Mouse (Mus musculus) intestine, embryonic 14.5 days (tissue): ENCODE results near the gene Pak1. TPM values are rescaled to one million over a fixed set of nuclear protein-coding genes. Genes with fewer than 3 reads are reported as not detected.
"Not testable (repeated sequence)": the region's sequence is repeated elsewhere in the genome, so short reads cannot be mapped to it uniquely, and the experiment has no call there.

Source experiments
- ATAC-seq: fragments of 200-750 bp; cut with Nextera tagmentation; replicated peaks from 2 replicates; pipeline ENCODE4 v1.8.0; 2017; ENCODE audit warnings: low read depth, moderate number of reproducible peaks, moderate TSS enrichment, moderate library complexity; ENCODE audit not compliant: low FRiP score, low TSS enrichment
- DNase-seq: peaks from one replicate; pipeline ENCODE4 v3.0.0-alpha.2; 2018; ENCODE audit warnings: low spot score
- H3K27ac ChIP-seq: fragments of 300-500 bp; sonication (generic); 2 replicates; pipeline ENCODE4 v1.5.1; 2014; ENCODE audit warnings: low read depth, mild to moderate bottlenecking, control low read depth
- H3K27me3 ChIP-seq: fragments of 300-500 bp; sonication (generic); replicated peaks from 2 replicates; pipeline ENCODE4 v1.6.1; 2014; ENCODE audit warnings: low read length, control low read depth; ENCODE audit not compliant: control insufficient read depth, insufficient read depth
- H3K36me3 ChIP-seq: fragments of 300-500 bp; sonication (generic); 2 replicates; pipeline ENCODE4 v1.6.1; 2014; ENCODE audit warnings: low read length, control low read depth; ENCODE audit not compliant: control insufficient read depth, insufficient read depth
- H3K4me1 ChIP-seq: fragments of 300-500 bp; sonication (generic); replicated peaks from 2 replicates; pipeline ENCODE4 v1.6.1; 2014; ENCODE audit warnings: low read length, control low read depth, mixed read lengths; ENCODE audit not compliant: control insufficient read depth, insufficient read depth
- H3K4me2 ChIP-seq: fragments of 300-500 bp; sonication (generic); 2 replicates; pipeline ENCODE4 v1.6.1; 2014; ENCODE audit warnings: low read length
- H3K4me3 ChIP-seq: fragments of 300-500 bp; sonication (generic); 2 replicates; pipeline ENCODE4 v1.5.1; 2014; ENCODE audit warnings: low read depth, low read length, control low read depth, mixed read lengths
- H3K9ac ChIP-seq: fragments of 300-500 bp; sonication (generic); 2 replicates; pipeline ENCODE4 v1.6.1; 2014; ENCODE audit warnings: mild to moderate bottlenecking, low read length
- H3K9me3 ChIP-seq: fragments of 300-500 bp; sonication (generic); 2 replicates; pipeline ENCODE4 v1.6.1; 2016; ENCODE audit warnings: low read length, control low read depth; ENCODE audit not compliant: control insufficient read depth
- WGBS: fragments of 180-500 bp; shearing (Covaris S2); extraction: QIAGEN DNeasy Blood & Tissue Kit; methylation state at CpG from one replicate; pipeline ENCODE4 v1.1.7; 2014; 5-methylcytosine and 5-hydroxymethylcytosine counted together
- polyA plus RNA-seq: library from polyadenylated mRNA; unstranded; fragments of >200 nt; fragmentation: Nextera tagmentation; extraction: Ambion mirVana; gene quantifications from 2 replicates; pipeline ENCODE4 v1.2.1, GENCODE M21; 2014

Pak1 gene
- polyA plus RNA-seq, 1 experiment from 2014 or later, result 39.3 TPM

GRCm38 (mm10) chr7:97846539-97846938 lies 58.2 kb downstream of the Pak1 start:
- H3K36me3 ChIP-seq, result no peaks in the 10 kb centered on the region
- H3K9ac ChIP-seq, result no peak overlapping the region
- H3K27me3 ChIP-seq, result no peaks in the 10 kb centered on the region
- ATAC-seq, result no peak
- DNase-seq, result no peak
- no peaks in the 10 kb centered on the region for H3K9me3 ChIP-seq
- peaks cover 6% of the 10 kb centered on the region; the same call in 1 of the 2 replicates for H3K4me1 ChIP-seq
- H3K27ac ChIP-seq, result no peak overlapping the region
- H3K4me3 ChIP-seq, result no peak overlapping the region
- no peak overlapping the region for H3K4me2 ChIP-seq

DNA sequence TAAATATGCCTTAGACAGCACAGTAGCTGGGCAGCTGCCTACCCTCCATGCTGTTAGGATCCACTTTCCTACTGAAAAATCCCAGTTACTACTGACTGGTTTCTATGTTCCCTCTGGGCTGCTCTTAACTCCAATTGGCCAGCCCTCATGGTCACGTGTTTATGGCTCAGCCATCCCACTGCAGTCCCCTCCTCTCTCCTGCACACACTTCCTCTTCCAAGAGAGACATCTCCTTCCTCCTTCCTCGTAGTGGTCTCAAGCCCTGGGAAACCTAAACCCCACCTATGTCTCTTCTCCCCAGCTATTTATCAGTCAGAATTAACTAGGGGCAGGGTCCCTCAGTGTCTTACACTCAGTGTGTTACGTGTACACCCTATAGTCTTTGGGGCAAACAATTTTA lies 61.2 kb downstream of the Pak1 start:
- H3K4me3 ChIP-seq, H3K27ac ChIP-seq, H3K36me3 ChIP-seq, H3K4me1 ChIP-seq, ATAC-seq, H3K9ac ChIP-seq, H3K9me3 ChIP-seq, DNase-seq, H3K4me2 ChIP-seq, H3K27me3 ChIP-seq: not testable (repeated sequence)
- WGBS, result 78% methylated on average over 3 of the region's 3 CpGs

DNA sequence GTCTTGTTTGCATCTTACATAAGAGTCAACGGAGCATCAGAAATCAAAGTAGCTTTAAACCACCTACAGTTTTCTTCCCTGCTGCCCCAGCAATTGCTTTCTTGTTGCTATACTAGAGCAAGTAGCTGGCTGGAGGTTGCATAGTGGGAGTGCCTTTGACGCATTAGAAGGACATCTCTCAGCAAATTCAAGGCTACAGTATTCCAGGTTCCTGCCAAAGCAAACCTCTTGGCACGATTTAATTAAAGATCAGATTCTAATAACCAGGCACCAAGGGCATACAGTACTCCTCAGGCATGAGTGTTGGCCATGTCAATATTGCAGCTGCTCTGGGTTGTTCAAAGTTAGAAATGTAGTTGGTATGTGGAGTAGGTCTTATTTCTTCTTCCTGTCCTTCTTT lies 62.0 kb downstream of the Pak1 start:
- no peak overlapping the region for H3K9ac ChIP-seq
- 83% methylated on average over 3 of the region's 3 CpGs for WGBS
- DNase-seq, result no peak

GRCm38 (mm10) chr7:97863512-97863911 lies 75.2 kb downstream of the Pak1 start:
- H3K4me1 ChIP-seq, result no peaks in the 10 kb centered on the region
- no peak for ATAC-seq
- no peaks in the 10 kb centered on the region for H3K36me3 ChIP-seq
- 55% methylated on average over 3 of the region's 3 CpGs for WGBS
- no peak overlapping the region for H3K27ac ChIP-seq
- no peak for DNase-seq
- H3K4me2 ChIP-seq, result no peak overlapping the region
- no peaks in the 10 kb centered on the region for H3K9me3 ChIP-seq
- H3K9ac ChIP-seq, result no peak overlapping the region
- H3K27me3 ChIP-seq, result no peaks in the 10 kb centered on the region
- H3K4me3 ChIP-seq, result no peak overlapping the region

More for the DNA sequence above, 62.0 kb downstream of the Pak1 start:
- Histone ChIP-seq H3K4me3 (no peak overlapping the region), H3K27ac (no peak overlapping the region), H3K4me1 (no peaks in the 10 kb centered on the region), H3K4me2 (no peak overlapping the region), H3K9me3 (no peaks in the 10 kb centered on the region), H3K27me3 (no peaks in the 10 kb centered on the region), H3K36me3 (no peaks in the 10 kb centered on the region)
- no peak for ATAC-seq

DNA sequence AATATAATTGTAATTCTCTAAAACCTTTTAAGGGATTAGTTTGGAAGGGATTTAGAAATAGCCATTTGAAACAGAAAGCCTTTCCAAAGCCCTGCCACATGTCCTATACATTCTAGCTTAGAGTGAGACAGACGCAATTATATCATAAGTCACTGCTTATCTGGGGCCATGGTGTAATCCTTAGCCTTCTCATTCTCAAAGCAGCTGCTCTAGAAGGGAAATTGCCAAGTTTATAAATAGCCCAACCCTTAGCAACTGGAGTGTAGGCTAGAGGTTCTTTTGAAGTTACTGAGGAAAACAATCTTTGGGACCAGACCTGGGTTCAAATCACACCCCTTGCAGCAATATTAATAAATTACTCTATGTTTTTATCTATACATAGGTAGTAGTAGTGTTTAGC lies 76.2 kb downstream of the Pak1 start:
- DNase-seq (no peak), ATAC-seq (no peak)
- H3K4me2 ChIP-seq, result no peak overlapping the region
- 50% methylated on average over 1 of the region's 1 CpGs for WGBS
- no peak overlapping the region for H3K27ac ChIP-seq
- H3K4me1 ChIP-seq, result no peaks in the 10 kb centered on the region
- H3K36me3 ChIP-seq, result no peaks in the 10 kb centered on the region
- H3K9me3 ChIP-seq, result no peaks in the 10 kb centered on the region
- H3K9ac ChIP-seq, result no peak overlapping the region
- no peak overlapping the region for H3K4me3 ChIP-seq
- no peaks in the 10 kb centered on the region for H3K27me3 ChIP-seq

DNA sequence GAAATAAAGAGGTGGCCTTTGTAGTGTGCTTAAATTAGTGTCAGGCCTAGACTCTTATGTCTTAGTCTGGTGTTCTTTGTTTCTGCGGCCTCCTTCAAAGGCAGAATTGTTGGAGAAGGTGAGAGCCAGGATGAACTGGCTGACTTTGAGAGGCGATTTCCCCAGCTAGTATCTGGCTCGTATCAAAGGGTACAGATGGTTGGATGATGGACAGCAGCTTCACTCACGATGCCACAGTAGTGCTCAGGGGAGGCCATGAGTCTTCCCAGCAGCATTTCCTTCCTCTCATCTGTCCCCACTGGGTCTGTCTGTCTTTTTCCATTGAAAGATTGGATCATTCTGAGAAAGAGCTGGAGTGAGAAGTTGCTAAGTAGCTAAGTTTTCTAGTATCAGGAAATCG lies 79.5 kb downstream of the Pak1 start:
- H3K27ac ChIP-seq, result no peak overlapping the region
- WGBS, result 70% methylated on average over 5 of the region's 5 CpGs
- H3K9me3 ChIP-seq, result no peaks in the 10 kb centered on the region
- DNase-seq, result no peak
- H3K9ac ChIP-seq, result no peak overlapping the region
- H3K4me2 ChIP-seq, result no peak overlapping the region
- no peak for ATAC-seq
- H3K4me3 ChIP-seq, result no peak overlapping the region
- H3K27me3 ChIP-seq, result no peaks in the 10 kb centered on the region
- no peaks in the 10 kb centered on the region for H3K36me3 ChIP-seq
- no peaks in the 10 kb centered on the region for H3K4me1 ChIP-seq

- Histone ChIP-seq H3K27me3 (no peaks in the 10 kb centered on the region), H3K4me2 (no peak overlapping the region), H3K9me3 (no peaks in the 10 kb centered on the region), H3K4me1 (no peaks in the 10 kb centered on the region), H3K9ac (no peak overlapping the region), H3K4me3 (no peak overlapping the region), H3K27ac (no peak overlapping the region), H3K36me3 (no peaks in the 10 kb centered on the region)
- DNase-seq, result no peak
- no peak for ATAC-seq
- 96% methylated on average over 1 of the region's 1 CpGs for WGBS
These were observed 80.4 kb downstream of the Pak1 start for GRCm38 (mm10) chr7:97868766-97869165.

DNA sequence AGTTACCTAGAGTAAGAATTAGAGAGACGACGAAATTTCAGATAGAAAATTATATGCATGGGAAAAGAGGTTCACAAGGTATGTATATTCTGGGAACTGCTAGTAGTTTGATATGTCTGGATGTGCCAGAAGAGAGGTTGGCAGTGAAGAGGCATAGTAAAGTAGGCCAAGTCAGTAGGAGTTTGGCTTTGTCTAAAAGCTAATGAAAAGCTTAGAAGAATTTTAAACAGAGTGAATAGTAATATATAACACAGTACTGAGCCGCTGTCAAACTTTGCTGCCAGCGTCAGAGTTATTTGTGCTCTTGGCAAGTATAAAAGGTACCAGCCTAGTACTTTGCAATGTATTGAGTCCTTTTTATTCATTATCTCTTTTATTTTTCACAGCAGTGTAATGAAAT lies 84.1 kb downstream of the Pak1 start:
- Histone ChIP-seq H3K9me3 (no peaks in the 10 kb centered on the region), H3K36me3 (no peaks in the 10 kb centered on the region), H3K9ac (no peak overlapping the region), H3K27ac (no peak overlapping the region), H3K4me1 (no peaks in the 10 kb centered on the region), H3K4me2 (no peak overlapping the region), H3K27me3 (no peaks in the 10 kb centered on the region), H3K4me3 (no peak overlapping the region)
- WGBS, result 87% methylated on average over 4 of the region's 4 CpGs
- ATAC-seq, result no peak
- no peak for DNase-seq

- Histone ChIP-seq H3K4me2 (no peak overlapping the region), H3K27me3 (no peaks in the 10 kb centered on the region), H3K36me3 (no peaks in the 10 kb centered on the region), H3K9me3 (no peaks in the 10 kb centered on the region), H3K9ac (no peak overlapping the region), H3K4me3 (no peak overlapping the region), H3K4me1 (no peaks in the 10 kb centered on the region), H3K27ac (no peak overlapping the region)
- DNase-seq (no peak), ATAC-seq (no peak)
These were observed 85.0 kb downstream of the Pak1 start for GRCm38 (mm10) chr7:97873317-97873716.
